Mouse (Mus musculus) left cerebral cortex, postnatal 25 days (tissue): Measurements from ENCODE around the gene Olfr108. TPM values are rescaled to one million over a fixed set of nuclear protein-coding genes. Genes with fewer than 3 reads are reported as not detected.

Source experiments
- DNase-seq, 2 experiments: peaks; one replicate each; pipeline ENCODE4 v3.0.0; 2022; ENCODE audit warnings: low spot score in 2 of 2, mixed read lengths in 1 of 2
- intact Hi-C: fragments of 180-260 bp; cut with DNase I; formaldehyde crosslinking; loops from one replicate; pipeline ENCODE4 v1.15.1; 2025
- total RNA-seq, 2 experiments: library from RNA; stranded (reverse); gene quantifications; 2 replicates each; pipeline ENCODE4 v1.2.3; 2021

Gene Olfr108
- not detected for total RNA-seq

GRCm38 (mm10) chr17:37445180-37445579, at the start of gene Olfr108:
Gene Olfr108, plus strand, starts transcription at chr17:37445480.
- intact Hi-C loops: no loop called here
- DNase-seq: no peak

GRCm38 (mm10) chr17:37398926-37399325, 46.4 kb upstream of the Olfr108 start, which contains the start of gene Olfr107:
Gene Olfr107, plus strand, starts transcription at chr17:37399226.
- no peak for DNase-seq
- intact Hi-C loops: no loop called here

- intact Hi-C loops: no loop called here
- DNase-seq: no peak
These were observed 31.9 kb upstream of the Olfr108 start for GRCm38 (mm10) chr17:37413380-37413779.

DNA sequence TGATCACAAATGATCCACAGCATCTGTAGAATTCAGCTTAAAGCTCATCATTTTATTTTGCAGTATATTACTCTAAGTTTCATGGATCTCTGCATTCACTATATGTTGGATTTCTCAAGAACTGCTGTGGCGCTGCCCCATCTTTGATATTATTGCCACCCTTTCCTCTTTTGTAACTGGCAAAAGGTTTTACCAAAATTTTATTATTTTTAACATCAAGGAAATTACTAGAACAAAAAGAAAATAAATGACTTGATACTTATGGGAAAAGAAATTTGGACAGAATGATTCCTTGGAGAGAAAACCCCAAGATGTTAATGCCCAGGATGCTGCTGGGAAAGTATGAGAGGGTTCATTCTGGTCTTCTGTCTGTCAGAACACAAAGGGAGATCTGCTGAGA, 13.3 kb downstream of the Olfr108 start, which contains the start of gene Olfr109:
Gene Olfr109 (plus strand): TSS at position 301 of the 400 bp plus-strand sequence.
- intact Hi-C loops: no loop called here
- no peak for DNase-seq

DNA sequence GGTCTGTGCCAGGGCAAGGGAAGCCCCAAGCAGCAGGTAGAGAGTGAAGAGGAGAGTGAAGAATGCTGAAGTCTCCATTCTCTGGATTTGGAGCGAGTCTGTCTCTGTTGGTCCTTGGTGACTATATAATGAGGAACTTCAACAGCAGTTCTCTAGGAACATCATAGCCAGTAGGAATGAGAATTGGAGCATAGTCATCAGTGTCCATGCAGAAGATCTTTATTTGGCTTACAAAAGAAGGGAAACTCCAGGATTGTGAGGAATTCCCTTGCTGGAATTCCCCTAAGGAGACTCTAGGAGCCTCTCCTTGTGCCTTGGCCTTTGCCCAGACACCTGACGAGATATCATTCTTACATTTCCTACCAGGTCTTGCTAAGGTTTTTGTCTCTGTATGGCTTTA, 38.2 kb downstream of the Olfr108 start, which contains the start of gene H2-M2:
Gene H2-M2 (minus strand): TSS at position 101 of the 400 bp plus-strand sequence.
- no peak for DNase-seq
- intact Hi-C loops: no loop called here

DNA sequence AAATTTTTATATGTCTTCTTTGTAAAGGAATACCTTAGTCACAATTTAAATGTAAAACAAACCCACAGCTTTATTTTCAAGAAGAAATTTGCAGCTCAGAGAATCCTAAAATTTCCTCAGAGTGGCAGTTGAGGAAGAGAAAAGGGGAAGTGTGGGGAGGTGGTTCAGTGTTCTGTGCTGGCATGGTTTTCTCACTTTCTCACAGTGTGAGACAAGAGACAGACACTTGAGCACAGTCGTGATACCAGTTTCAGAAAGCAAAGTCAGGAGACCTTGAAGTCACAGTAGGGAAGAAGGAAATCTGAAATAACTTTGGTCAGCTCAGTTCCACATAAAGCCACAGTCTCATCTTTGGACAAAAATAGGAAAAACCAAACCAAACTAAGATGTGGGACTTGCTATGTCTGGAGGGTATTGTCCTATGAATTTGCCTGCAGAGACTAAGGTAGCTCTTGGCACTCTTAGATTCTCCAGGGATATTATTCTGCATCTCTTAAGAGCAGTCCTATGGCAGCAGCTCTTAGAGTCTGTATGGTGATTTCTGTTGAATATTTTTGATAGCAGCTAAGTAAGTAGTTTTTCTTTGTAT, 46.7 kb downstream of the Olfr108 start, which contains the start of gene Olfr110:
Gene Olfr110 (plus strand): TSS at position 539 of the 589 bp plus-strand sequence.
- DNase-seq: peak in 1 of 2 experiments; percentile 25
- intact Hi-C loops: no loop called here

Other genes starting within 250 kb of the Olfr108 start
- gene Olfr94, start 244.5 kb upstream of the Olfr108 start, total RNA-seq: not detected
- not detected for gene Olfr95, start 232.4 kb upstream of the Olfr108 start, total RNA-seq
- not detected for gene Olfr96, start 225.3 kb upstream of the Olfr108 start, total RNA-seq
- gene Olfr97, start 208.2 kb upstream of the Olfr108 start, total RNA-seq: not detected
- not detected for gene Olfr98, start 181.7 kb upstream of the Olfr108 start, total RNA-seq
- 1 to 10 TPM; 2.4 to 2.5 TPM for gene H2-M3, start 175.3 kb upstream of the Olfr108 start, total RNA-seq
- not detected for gene Olfr99, start 162.0 kb upstream of the Olfr108 start, total RNA-seq
- gene Olfr101, start 141.2 kb upstream of the Olfr108 start, total RNA-seq: not detected
- gene Olfr102, start 128.4 kb upstream of the Olfr108 start, total RNA-seq: not detected
- gene Olfr103, start 105.8 kb upstream of the Olfr108 start, total RNA-seq: not detected
- not detected for gene Olfr104-ps, start 85.9 kb upstream of the Olfr108 start, total RNA-seq
- gene Olfr105-ps, start 66.4 kb upstream of the Olfr108 start, total RNA-seq: not detected
- gene Olfr106-ps, start 55.1 kb upstream of the Olfr108 start, total RNA-seq: not detected
- not detected for gene Olfr107, start 46.3 kb upstream of the Olfr108 start, total RNA-seq
- not detected for gene Olfr109, start 13.4 kb downstream of the Olfr108 start, total RNA-seq
- not detected for gene H2-M2, start 38.1 kb downstream of the Olfr108 start, total RNA-seq
- not detected for gene Olfr110, start 47.0 kb downstream of the Olfr108 start, total RNA-seq
- not detected for gene Olfr111, start 62.5 kb downstream of the Olfr108 start, total RNA-seq
- gene Olfr112, start 124.0 kb downstream of the Olfr108 start, total RNA-seq: not detected
- gene Olfr113, start 132.2 kb downstream of the Olfr108 start, total RNA-seq: not detected
- not detected for gene Olfr114, start 147.3 kb downstream of the Olfr108 start, total RNA-seq
- not detected for gene Olfr115, start 181.6 kb downstream of the Olfr108 start, total RNA-seq
- gene Olfr116, start 181.7 kb downstream of the Olfr108 start, total RNA-seq: not detected
- gene Olfr117, start 218.3 kb downstream of the Olfr108 start, total RNA-seq: not detected
- not detected for gene Olfr118, start 221.5 kb downstream of the Olfr108 start, total RNA-seq